Mouse (Mus musculus): ENCODE measurements at regions not wholly inside any gene's neighbourhood (a gene's known extent, or its start where the extent isn't known, plus 50 kb on each side); places are given as distances from the start of the nearest gene placed in this dataset.

DNA sequence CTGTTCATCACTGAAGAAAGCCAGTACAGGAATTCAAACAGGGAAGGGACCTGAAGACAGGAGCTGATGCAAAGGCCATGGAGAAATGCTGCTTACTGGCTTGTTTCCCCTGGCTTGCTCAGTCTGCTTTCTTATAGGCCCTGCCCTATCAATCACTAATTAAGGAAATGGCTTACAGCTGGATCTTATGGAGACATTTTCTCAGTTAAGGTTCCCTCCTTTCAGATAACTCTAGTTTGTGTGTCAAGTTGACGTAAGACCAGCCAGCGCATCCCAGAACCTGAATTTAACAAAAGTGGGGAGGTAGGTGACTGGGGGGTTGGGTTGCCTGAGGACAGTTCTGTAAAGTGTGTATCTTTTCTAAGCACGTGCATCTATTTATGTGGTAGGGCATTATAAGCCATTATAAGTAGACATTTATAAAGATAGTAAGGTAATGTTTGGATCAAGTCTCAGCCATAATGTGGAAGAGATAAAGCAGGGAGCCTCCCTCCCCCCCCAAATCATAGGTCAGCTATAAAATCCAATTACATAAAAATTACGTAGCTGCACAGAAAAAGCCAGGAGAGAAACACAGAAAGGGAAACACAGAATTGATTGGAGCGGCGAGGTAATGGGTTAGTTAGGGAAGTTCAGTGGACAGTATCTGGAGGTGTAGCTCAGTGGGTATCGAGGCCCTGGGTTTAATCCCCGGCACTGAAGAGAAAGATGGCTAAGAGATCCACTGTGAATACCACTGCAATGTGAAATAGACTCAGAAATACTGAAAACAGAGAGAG, 108.6 kb upstream of the Cpm start:
- WGBS, result 88% methylated on average over 8 of the region's 8 CpGs
- DNase-seq (ENCODE audit: low read depth, low spot score), result no peak

DNA sequence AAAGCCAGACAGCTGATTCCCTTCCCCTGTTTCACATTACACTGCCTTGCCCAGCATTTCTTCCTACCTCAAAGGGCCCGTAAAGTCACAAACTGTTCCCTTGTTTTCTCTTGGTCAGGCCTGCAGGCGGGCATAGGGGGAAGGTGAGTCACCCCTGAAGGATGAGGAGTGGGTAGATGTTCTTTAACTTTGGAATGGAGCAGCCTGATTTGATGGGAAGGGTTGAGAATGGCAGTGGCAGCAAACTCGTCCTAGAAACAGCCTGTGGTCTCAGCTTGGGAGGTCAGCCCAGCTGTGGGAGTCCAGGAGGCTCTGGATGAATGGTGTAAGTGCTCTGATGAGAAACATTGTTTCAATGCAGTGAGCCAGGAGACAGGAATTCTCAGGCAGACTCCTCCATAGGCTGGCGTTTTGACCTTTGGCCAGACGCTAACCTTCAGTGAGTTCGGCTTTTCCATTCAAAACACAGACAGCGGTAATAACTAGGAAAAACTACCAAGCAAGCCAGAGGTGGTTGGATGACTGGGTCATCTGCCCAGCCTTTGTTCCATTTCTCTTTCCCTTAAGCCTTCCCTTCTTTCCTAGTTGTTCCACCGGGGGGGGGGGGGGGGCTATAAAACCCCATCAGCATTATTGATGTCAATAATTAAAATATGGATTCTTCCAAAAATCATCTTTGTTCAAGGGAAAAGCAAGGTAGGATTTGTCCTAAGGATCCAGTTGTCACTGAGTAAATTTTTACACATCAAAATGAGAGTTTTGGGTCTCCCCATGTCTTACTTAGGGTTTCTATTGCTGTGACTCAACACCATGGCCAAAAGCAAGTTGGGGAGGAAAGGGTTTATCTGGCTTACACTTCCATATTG, 109.4 kb upstream of the Cpm start:
- 50% methylated on average over 8 of the region's 8 CpGs for WGBS
- no peak for DNase-seq (ENCODE audit: low read depth, low spot score)

DNA sequence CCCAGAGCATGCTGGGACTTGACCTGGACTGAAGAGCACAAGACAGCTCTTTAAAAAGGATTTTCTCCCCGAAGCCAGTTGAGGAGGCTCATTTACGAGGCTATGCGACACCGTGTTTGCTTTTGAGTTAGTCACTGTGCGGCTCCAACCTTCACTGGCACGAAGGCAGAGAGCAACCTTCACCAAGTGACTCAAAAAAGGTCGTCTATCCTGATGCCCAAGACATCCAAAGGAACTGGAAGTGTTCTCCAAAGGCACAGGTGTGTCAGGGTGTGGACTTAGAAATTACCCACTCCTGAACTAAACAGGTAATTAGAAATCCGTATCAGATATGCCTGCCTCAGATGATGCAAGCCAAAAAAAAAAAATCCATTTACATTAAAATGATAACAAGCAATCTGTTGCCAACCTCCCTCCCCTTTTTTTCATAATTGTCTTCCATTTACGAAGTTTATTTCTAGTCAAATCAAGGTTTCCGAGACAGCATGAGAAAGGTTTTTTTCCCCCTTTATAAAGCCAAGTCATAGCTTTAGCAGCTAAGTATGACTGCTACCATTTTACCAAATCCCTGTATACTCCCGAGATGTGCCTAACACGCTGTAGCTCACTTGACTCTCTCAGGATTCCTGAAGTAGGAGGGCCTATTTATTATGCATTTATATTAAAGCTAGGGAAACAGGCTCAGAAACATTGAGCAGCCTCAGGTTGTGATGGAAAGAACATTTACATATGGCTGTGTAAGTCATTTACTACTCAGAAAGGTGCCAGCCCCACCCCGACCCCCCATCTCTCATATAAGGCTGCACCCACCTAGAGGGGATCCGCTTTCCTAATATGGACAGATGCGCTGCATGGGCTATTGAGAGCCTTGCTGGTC, 110.3 kb upstream of the Cpm start:
- no peak for DNase-seq (ENCODE audit: low read depth, low spot score)
- WGBS, result 39% methylated on average over 15 of the region's 15 CpGs

DNA sequence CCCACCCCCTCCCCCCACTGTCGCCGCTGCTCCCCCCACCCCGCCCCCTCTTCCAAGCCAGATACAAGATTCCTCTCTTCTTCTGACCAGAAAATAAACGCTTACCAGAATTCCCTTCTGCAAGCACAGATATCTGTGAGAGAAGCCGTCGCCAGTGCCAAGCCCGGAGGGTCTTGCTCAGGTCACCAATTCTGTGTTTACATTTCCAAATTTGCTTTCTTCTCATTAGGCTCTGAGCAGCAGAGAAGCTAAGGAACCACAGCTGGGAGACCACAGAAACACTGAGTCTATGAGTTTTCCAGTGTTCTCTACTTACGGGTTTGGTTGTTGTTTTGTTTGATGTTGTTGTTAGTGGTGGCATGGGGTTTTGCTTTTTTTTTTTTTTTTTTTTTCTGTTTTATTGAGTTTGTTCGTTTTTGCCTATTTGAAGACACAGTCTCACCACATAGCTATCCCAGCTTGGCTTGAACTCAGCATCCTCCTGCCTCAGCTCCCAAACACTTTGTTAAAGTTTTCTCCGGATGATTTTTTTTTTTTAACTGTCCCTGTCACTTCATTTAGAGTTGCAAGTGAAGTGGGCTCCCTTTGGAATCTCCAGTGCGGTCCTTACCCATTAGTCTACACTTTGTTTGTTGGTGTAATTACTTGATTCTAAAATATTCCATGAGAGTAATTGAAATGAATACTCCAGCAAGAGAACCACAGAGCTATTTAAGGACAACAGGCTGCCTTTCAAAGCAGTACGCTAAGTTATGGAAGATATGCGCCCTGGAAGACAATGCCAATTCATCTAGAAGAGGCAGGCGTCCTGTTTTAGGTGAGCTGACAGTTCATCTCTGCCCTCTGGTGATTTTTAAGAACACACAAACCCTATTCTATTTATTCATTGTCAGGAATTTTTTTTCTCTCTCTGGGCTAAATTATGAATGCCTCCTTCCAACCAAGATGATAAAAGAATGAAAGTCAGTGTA, 111.2 kb upstream of the Cpm start:
- 65% methylated on average over 14 of the region's 14 CpGs for WGBS
- DNase-seq (ENCODE audit: low read depth, low spot score), result no peak

DNA sequence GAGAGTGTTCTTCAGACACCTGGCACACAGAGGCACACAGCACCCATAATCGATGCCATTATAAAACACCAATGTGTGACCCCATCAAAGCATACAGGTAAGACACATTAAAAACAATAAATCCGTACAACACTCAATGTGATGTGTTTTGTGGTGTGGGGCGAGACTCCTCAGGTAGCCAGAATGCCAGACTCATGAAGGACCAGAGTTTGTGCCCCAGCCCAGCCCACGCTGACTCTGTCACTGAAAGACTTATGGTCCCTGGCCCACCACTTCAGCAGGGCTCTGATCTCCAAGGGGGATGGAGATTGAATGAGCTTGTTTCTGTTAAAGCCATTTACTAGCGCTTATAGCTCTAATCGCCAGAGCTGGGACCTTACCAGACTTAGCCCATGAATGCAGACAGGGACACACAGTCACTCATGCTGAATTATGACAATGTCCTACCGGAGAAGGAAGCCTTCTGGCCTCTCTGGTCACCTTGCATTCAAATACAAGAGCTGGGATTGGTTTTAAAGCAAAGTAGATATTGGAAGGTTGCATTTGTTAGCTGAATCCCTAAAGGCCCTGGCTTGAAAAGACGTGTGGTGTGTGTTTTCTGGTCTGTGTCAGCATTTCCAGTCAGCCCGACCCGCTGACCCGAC, 112.1 kb upstream of the Cpm start:
- WGBS, result 77% methylated on average over 11 of the region's 11 CpGs
- DNase-seq (ENCODE audit: low read depth, low spot score), result no peak

DNA sequence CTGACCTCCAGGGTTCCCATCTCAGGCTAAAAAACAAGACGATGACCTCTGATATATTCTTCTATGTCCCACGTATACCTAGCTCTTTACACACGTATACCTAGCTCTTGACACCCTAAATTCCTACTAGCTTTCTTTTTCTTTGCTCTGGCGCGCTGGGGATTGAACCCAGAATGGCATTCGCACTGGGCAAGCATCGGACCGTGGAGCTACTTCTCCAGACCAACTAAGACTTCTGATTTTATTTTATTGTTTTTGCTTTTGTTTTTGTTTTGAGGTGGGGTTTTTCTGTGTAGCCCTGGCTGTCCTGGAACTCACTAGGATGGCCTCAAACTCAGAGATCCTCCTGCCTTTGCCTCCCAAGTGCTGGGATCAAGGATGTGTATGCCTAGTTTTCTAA, 112.8 kb upstream of the Cpm start:
- 88% methylated on average over 8 of the region's 8 CpGs for WGBS
- DNase-seq (ENCODE audit: low read depth, low spot score), result no peak

DNA sequence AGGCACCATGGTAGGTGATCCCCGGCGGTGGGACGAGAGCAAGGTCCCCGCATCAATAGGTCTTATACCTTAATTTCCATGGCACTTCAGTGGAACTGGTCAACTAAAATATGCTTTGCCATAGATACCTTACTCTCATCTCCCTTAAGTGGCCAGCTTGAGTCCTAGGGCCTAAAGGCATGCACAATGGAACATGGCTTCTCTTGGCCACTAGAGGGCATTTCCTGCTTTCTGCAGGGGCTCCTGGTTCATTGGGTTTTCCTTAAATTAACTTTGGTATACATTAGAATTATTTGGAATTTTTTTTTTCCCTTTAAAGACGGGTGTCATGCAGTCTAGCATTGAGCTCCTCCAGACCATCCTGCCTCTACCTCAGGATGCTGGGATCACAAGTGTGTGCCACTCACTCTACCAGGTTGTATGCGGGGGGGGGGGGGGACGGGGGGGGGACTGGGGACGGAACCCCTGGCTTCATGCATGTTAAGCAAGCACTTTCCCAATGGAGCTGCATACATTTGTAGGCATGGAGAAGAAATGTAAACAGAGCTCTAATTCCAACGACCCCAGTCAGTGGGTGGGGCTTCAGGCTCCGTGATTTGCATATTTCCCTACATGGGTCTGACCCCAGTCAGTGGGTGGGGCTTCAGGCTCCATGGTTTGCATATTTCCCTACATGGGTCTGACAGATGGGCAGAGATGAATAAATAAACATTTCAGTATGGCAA, 113.4 kb upstream of the Cpm start:
- WGBS, result 64% methylated on average over 10 of the region's 10 CpGs
- no peak for DNase-seq (ENCODE audit: low read depth, low spot score)

DNA sequence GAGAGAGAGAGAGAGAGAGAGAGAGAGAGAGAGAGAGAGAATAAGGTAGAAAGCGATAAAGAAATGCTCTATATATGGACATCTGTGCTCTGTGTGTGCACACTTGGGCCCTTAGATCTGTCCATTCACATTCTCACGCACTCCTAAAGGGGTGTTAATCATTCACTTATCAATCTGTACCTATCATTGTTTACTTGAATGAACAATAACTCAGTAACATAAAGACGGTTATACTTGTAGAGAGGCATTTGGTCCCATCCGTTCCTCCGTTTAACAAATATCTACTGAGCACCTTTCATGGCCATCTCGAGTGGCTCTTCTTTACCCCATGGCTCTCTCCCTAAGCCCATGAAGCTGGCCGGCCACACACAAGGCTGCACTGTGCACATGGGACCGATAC, 114.3 kb upstream of the Cpm start:
- 72% methylated on average over 8 of the region's 8 CpGs for WGBS
- no peak for DNase-seq (ENCODE audit: low read depth, low spot score)

DNA sequence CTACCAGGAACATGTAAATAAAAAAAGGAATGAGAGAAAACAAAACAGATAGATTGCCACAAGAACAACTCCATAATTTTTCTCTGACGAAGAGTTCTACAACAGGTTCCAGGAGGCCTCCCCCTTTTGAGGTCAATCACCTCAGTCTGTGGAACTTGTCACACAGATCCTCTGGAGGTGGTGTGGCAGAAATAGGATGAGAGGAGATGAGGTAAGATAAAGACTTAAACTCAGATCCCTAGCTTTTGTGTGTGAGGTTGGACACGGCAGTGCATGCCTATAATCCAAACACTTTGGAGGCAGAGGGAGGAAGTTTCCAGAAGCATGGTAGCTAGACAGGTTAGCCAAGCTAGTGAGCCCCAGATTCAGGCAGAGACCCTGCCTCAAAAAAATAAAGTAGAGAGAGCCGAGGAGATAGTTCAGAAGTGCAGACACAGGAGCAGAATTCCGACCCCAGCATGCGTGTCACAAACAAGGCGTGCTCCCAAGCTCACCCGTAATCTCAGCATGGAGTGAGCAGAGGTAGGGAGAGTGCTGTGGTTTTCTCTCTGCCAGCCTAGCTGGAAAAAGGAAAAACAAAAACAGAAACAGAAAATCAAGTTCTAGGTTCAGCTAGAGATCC, 115.3 kb upstream of the Cpm start:
- WGBS, result 87% methylated on average over 7 of the region's 7 CpGs
- DNase-seq (ENCODE audit: low read depth, low spot score), result no peak

DNA sequence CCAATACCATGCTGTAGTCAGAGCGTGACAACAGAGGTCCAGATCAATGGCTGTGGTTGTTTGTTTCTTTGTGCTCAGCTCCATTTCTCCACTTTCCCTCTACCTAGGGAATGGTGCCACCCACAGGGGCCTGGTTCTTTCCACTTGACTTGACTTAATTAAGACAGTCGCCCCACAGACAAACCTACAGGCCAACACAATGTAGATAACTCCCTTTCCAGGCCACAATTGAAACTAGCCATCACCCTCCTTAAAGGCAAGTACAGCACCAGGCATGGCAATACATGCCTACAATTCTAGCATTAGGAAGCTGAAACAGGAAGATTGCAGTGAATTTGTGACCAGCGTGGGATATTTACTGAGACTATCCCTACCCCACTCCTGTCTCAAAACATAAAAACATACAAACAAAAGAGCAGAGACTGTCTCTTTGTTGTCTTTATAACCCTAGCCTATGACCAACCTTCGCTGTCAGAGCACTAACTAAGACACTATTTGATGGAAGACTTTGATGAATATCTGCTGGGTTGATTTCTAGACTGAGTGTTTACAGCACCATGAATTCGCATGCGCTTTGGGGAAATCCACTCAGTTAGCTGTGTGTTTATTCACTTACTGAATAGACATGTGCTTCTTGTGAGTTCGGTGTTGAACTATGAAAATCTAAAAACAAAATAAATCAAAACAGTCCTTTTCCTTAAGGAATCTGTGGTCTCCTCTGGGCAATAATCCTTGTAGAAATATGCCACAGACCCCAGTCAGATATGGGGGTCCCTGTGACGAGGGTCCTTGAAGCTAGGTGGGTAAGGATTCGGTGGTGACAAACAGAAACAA, 116.7 kb upstream of the Cpm start:
- no peak for DNase-seq (ENCODE audit: low read depth, low spot score)
- 89% methylated on average over 9 of the region's 9 CpGs for WGBS

DNA sequence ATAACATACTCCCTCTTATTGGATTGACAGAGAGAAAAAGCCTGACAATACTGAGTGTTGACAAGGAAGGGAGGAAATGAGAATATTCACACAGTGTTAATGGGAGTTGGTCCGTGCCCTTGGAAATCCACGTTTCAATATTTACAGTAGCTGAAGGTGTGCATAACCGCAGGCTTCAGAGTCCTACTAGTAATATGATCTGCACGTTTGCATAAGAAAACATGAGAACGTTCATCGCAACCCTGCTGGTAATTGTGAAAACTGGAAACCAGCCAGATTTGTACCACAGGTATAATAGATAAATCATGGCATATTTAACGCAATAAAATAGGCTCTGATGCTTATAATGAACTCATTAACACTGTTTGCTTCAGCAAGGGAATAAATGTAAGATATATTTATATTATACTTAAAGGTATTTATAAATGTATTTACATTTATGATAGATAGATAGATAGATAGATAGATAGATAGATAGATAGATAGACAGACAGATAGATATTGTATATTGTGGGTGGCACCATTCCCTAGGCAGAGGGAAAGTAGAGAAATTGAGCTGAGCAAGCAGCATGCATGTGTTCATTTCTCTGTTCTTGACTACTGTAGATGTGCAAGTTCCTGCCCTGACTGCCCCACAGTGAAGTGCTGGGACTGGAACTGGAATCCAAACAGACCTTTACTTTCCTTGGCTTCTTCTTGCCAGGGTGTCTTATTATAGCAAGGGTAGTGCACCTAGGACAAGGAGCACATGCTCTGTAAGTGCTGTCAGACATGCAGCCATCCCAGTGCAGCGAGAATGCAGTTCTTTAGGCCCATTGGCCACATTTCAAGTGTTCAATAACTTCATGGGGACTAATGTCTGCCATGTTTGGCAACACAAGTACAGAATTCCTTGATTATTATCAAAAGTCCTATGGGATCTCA, 117.6 kb upstream of the Cpm start:
- 45% methylated on average over 8 of the region's 8 CpGs for WGBS

DNA sequence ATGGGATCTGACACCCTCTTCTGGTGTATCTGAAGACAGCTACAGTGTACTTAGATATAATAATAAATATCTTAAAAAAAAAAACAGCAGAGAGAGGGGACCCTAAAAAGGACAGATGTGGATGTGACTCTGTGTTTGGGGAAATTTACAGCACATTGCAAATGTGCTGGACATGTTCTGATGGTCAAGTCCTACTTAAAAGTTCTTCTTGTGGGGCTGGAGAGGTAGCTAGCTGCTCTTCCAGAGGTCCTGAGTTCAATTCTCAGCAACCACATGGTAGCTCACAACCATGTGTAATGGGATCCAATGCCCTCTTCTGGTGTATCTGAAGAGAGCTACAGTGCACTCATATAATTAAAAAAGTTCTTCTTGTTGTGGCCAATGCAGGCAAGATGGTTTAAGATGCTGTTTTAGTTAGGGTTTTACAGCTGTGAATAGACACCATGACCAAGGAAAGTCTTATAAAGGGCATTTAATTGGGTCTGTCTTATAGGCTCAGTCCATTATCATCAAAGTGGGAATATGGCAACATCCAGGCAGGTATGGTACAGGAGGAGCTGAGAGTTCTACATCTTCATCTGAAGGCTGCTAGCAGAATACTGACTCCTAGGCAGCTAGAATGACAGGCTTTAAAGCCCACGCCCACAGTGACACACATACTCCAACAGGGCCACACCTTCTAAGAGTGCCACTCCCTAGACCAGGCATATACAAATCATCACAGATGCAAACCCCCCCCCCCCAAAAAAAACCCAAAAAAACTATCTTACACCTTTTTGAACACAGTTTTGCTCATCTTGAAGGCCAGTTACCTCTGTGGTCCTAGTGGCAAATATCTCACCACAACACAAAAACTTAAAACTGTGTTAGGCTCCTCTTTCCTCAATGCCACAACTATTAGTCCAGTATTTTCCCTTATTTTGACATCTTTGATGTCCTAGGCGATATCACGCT, 118.5 kb upstream of the Cpm start:
- DNase-seq (ENCODE audit: low read depth, low spot score), result no peak
- 72% methylated on average over 3 of the region's 3 CpGs for WGBS

More for the DNA sequence above, 117.6 kb upstream of the Cpm start:
- DNase-seq (ENCODE audit: low read depth, low spot score), result no peak

DNA sequence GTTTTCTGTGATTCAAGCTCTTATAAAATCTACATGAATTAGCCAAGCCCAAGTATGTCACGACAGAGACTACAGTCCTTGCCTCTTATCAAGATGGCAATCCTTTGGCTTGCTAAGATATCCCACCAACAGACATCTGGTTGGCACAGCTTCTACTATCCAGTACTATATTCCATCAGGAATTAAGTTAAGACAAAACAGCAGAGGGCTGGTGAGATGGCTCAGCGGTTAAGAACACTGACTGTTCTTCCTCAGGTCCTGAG, 119.1 kb upstream of the Cpm start:
- 95% methylated on average over 2 of the region's 2 CpGs for WGBS
- no peak for DNase-seq (ENCODE audit: low read depth, low spot score)

DNA sequence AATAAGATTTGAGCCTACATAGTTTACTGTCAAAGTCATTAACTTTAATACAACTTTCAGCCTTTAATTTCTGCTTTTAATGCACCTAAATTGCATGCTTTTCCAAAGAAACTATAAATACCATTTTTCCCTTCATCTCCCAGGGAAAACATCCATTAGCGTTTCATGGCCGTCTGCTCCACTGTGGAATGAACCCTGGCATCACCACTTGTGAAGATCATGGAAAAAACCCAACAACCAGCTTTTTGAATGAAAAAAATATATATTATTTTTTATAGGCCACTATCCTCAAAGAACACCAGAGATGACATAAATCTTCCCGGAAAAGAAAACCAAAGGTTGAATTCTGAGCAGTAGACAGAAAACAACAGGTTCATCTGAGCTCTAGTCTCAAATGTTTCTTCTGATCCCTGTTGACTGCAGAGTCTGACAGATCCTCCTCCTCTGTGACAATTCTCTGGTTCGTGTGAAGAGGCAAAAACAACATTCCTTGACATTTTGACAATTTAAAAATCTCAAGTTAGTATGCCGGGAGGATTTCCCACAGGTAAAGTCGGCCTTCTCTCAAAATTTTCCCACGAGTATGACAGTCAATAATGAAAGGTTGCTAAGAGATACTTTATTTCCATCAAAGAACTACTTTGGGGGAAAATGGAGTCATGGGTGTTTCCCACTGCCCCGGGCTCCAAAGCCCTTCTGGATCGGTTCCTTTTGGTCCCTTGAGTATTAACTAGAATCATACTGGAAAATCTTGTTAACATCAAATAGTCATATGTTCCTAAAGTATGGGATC, 119.7 kb upstream of the Cpm start:
- WGBS, result 87% methylated on average over 9 of the region's 9 CpGs
- DNase-seq (ENCODE audit: low read depth, low spot score), result no peak
